8 mouse cellular contexts compared by ENCODE assay signal in the genomic region with DNA sequence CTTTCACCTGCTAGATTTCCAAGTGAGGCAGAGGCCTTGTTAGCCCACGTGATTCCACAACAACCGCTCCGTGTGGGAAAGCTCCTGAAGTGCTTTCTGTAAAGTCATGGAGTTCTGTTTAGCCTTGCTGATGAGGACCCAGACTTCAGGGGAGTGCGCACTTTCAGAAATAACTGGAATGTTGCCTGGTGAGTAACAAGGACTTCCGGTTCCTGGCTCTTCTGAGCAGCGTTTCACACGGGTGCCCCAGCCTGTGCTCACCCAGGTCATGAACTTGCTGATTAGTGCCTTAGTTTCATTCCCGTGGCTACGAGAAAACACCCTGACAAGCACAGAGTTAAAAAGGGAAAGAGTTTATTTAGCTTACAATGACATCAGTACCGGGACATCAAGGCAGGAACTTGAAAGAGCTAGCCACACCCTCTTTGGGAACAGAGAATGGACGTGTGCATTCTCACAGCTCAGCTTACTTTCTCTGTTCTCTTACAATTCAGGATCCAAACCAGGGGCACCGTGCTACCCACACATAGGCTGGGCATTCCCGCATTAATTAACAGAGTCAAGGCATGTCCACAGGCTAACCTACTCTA.
DNase-seq lines count a peak whose midpoint lies in the region; ATAC-seq and TF ChIP-seq lines count a peak whose summit lies in the region.

No protein-coding gene starts in this region.

- peak; percentile 16 for DNase-seq in adrenal gland, postnatal 14 days
- DNase-seq in adrenal gland, postnatal 4 days (ENCODE audit: low spot score in 2 of 2), result no peak
- DNase-seq in Patski (ENCODE audit: low read depth, low spot score), result peak; percentile 19
- peak; percentile 3 for DNase-seq in heart, postnatal 25 days (ENCODE audit: low spot score)
- DNase-seq in lung, adult 2 months, result peak; percentile 36
- no peak for DNase-seq in frontal cortex, postnatal 25 days (ENCODE audit: low spot score in 2 of 2)
- no peak for DNase-seq in T-cell, adult 2 months (ENCODE audit: low spot score)
- DNase-seq in right cerebral cortex, postnatal 25 days, result no peak

- intact Hi-C loops in heart, postnatal 25 days (cut with DNase I), result no loop called here

- POLR2A ChIA-PET in Patski (lab: Charles Lee), result no interaction called here

- CTCF ChIA-PET in Patski (lab: Charles Lee), result no interaction called here

- peak; percentile 73 for ATAC-seq in Patski

- TF ChIP-seq POLR2A in lung, adult 2 months (IDR thresholded peaks at IDR 0.05; ENCODE audit: borderline replicate concordance, extremely low read depth, low read depth, low read length), result no peak

- 21% methylated on average over 13 of the region's 13 CpGs for WGBS in lung, adult 2 months

- no peaks in the 10 kb centered on the region for H3K27me3 ChIP-seq in Patski

- in situ Hi-C loops in Patski (cut with MboI; ENCODE audit: low pct_unique_long_range_greater_than_20kb), result no loop called here

- peak overlapping the region; percentile 26 for H3K4me3 ChIP-seq in lung, adult 2 months (replicated peaks; ENCODE audit: extremely low read depth, low read depth, low read length)

- no peak for TF ChIP-seq CTCF in Patski (IDR thresholded peaks at IDR 0.05)
- TF ChIP-seq CTCF in lung, adult 2 months (IDR thresholded peaks at IDR 0.05; ENCODE audit: insufficient read depth, low read length), result no peak

- H3K4me1 ChIP-seq in lung, adult 2 months (ENCODE audit: control insufficient read depth, insufficient read depth, low read length), result no peaks in the 10 kb centered on the region

Comparison
In these comparisons a context has a peak if more than half of its experiments do, and no peak if none do; other contexts are left out.
1. DNase-seq: peak in adrenal gland, postnatal 14 days (single experiment), Patski (single experiment), heart, postnatal 25 days (single experiment) and lung, adult 2 months (single experiment); none in adrenal gland, postnatal 4 days (0 of 2), frontal cortex, postnatal 25 days (0 of 2), T-cell, adult 2 months (single experiment) and right cerebral cortex, postnatal 25 days (single experiment).